Mouse (Mus musculus) embryonic facial prominence, embryonic 15.5 days (tissue): ENCODE results near the gene Crb1. TPM values are rescaled to one million over a fixed set of nuclear protein-coding genes. Genes with fewer than 3 reads are reported as not detected.
"Not testable (repeated sequence)": the region's sequence is repeated elsewhere in the genome, so short reads cannot be mapped to it uniquely, and the experiment has no call there.

Source experiments
- ATAC-seq: fragments of 200-750 bp; cut with Nextera tagmentation; 2 replicates; pipeline ENCODE4 v1.8.0; 2017; ENCODE audit warnings: low read depth, moderate TSS enrichment; ENCODE audit not compliant: insufficient number of reproducible peaks, low FRiP score, low TSS enrichment
- H3K27ac ChIP-seq: fragments of 300-500 bp; sonication (generic); replicated peaks from 2 replicates; pipeline ENCODE4 v1.5.1; 2015; ENCODE audit warnings: mild to moderate bottlenecking, inconsistent platforms
- H3K27me3 ChIP-seq: fragments of 300-500 bp; sonication (generic); 2 replicates; pipeline ENCODE4 v1.6.1; 2015; ENCODE audit warnings: inconsistent platforms
- H3K36me3 ChIP-seq: fragments of 300-500 bp; sonication (generic); 2 replicates; pipeline ENCODE4 v1.6.1; 2015; ENCODE audit warnings: mild to moderate bottlenecking, inconsistent platforms
- H3K4me1 ChIP-seq: fragments of 300-500 bp; sonication (generic); 2 replicates; pipeline ENCODE4 v1.6.1; 2015; ENCODE audit warnings: inconsistent platforms
- H3K4me2 ChIP-seq: fragments of 300-500 bp; sonication (generic); replicated peaks from 2 replicates; pipeline ENCODE4 v1.6.1; 2015; ENCODE audit warnings: mild to moderate bottlenecking, inconsistent platforms
- H3K4me3 ChIP-seq: fragments of 300-500 bp; sonication (generic); replicated peaks from 2 replicates; pipeline ENCODE4 v1.5.1; 2015; ENCODE audit warnings: mild to moderate bottlenecking, inconsistent platforms
- H3K9ac ChIP-seq: fragments of 300-500 bp; sonication (generic); 2 replicates; pipeline ENCODE4 v1.6.1; 2015; ENCODE audit warnings: inconsistent platforms
- H3K9me3 ChIP-seq: fragments of 300-500 bp; sonication (generic); replicated peaks from 2 replicates; pipeline ENCODE4 v1.6.1; 2016; ENCODE audit warnings: inconsistent platforms
- WGBS: fragments of 180-500 bp; shearing (Covaris S2); methylation state at CpG from one replicate; pipeline ENCODE4 v1.1.7; 2015; 5-methylcytosine and 5-hydroxymethylcytosine counted together
- polyA plus RNA-seq: library from polyadenylated mRNA; unstranded; fragments of >200 nt; fragmentation: Nextera tagmentation; extraction: Ambion mirVana; gene quantifications from 2 replicates; pipeline ENCODE4 v1.2.1, GENCODE M21; 2015

Gene Crb1
- polyA plus RNA-seq, result 0.20 TPM in 1 of 2 replicates, not detected in the other

DNA sequence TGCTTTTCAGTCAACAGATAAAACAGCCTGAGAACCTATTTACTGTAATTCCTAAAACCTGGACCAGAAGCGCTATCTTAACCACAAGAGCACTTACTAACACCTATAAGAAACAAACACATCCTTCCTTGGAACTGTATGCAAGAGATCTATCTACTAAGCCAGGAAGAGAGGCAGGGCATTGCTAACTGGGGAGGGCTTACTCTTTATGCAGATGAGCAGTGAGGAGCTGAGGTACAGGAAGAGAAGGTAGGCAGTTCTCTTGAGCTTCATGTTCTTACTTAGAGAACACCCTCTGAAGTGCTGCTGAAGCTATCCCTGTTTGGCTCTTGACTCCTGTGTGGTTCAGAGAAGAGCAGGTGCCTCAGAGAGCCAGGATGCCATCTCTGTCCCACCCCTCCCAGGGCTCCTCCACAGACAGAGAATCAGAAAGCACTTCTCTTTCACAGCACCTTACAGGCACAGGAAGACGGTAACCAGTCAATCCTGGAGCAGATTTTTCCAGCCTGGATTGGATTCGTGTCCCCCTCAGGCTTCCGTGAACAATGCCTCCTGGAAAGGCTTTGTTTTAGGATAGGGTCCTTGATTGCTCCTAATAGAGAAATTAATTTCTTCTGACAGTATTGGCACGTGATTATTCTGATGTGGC, at the start of gene Crb1:
Crb1 (minus strand) TSS at position 463 of the 649 bp plus-strand sequence.
- no peaks in the 10 kb centered on the region for H3K27me3 ChIP-seq
- no peaks in the 10 kb centered on the region for H3K36me3 ChIP-seq
- no peaks in the 10 kb centered on the region for H3K4me1 ChIP-seq
- ATAC-seq, result no peak
- no peaks in the 10 kb centered on the region for H3K9me3 ChIP-seq
- H3K9ac ChIP-seq, result no peak within 1 kb of the TSS
- WGBS, result 8% methylated on average over 5 of the region's 5 CpGs
- no peak within 1 kb of the TSS for H3K4me3 ChIP-seq
- H3K27ac ChIP-seq, result no peak within 1 kb of the TSS
- H3K4me2 ChIP-seq, result no peak within 1 kb of the TSS

DNA sequence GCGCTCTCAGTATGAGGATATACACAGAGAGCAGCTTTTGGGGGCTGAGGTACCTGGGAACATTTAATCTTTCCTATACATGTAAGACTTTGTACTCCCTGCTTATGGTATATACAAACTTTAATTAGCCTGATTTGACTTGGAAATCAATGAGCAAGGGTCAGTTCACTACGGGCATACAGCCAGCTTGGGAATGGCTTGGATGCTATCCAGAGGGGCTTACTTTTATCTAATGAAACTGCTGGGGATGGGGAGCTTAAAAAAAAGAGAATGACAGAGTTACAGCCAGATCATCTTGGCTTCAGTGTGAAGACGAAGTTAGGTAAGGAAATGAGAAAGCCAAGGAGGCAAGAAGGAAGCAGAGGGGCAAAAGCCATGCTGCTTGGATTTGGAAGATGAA, 48.1 kb upstream of the Crb1 start:
- Histone ChIP-seq H3K27me3 (no peaks in the 10 kb centered on the region), H3K27ac (no peak overlapping the region), H3K9me3 (no peaks in the 10 kb centered on the region), H3K4me1 (peaks cover 28% of the 10 kb centered on the region), H3K36me3 (peaks cover 9% of the 10 kb centered on the region), H3K4me2 (peak overlapping the region; percentile 29), H3K4me3 (peak overlapping the region; percentile 13), H3K9ac (no peak overlapping the region)
- WGBS, result 44% methylated on average over 3 of the region's 3 CpGs
- no peak for ATAC-seq

DNA sequence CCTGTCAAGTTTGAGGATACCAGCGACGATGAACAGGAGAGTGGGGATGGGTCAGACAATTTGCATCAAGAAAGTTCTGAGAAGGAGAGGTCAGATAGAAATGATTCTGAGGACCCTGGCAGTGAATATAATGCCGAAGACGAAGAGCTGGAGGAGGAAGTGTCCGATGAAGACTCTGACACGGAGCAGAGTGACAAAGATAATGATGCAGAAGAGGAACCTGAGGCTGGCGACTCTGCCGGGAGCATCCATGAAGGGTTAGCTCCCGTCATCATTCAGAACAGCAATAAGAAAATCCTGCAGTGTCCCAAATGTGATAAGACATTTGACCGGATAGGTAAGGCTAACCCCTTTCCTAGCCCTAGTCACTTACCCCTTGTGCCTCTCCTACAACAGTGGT, 47.0 kb upstream of the Crb1 start:
- WGBS, result 56% methylated on average over 10 of the region's 10 CpGs
- peak overlapping the region; percentile 62 for H3K4me2 ChIP-seq
- no peak overlapping the region for H3K27ac ChIP-seq
- H3K9me3 ChIP-seq, result no peaks in the 10 kb centered on the region
- H3K4me1 ChIP-seq, result peaks cover 28% of the 10 kb centered on the region
- H3K36me3 ChIP-seq, result 0 out of 2 replicates have a peak, but pooled peaks cover under 1% of the 10 kb centered on the region
- no peak for ATAC-seq
- no peak overlapping the region for H3K9ac ChIP-seq
- no peaks in the 10 kb centered on the region for H3K27me3 ChIP-seq
- peak overlapping the region; percentile 71 for H3K4me3 ChIP-seq

DNA sequence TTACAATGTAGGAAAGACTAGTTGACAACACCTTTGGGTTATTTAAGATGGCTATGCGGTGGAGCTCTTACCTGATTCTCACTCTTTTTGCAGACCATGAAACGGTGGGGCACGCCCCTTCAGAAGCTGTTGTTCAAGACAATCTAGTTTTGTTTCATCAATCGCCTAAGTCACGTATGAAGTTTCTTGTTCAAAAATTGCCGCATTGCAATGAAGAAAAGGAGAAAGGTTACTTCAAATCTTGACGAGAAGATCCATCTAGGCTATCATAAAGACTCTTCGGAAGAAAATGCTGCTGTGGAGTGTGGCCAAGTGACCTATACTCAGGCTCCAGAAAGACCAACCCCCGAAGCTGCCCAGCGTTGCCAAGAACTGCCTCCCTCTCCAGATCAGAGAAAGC, 46.0 kb upstream of the Crb1 start:
- Histone ChIP-seq H3K9ac (peak overlapping the region; percentile 73; the same call in 1 of the 2 replicates), H3K9me3 (no peaks in the 10 kb centered on the region), H3K27me3 (no peaks in the 10 kb centered on the region), H3K27ac (peak overlapping the region; percentile 88), H3K36me3 (no peaks in the 10 kb centered on the region), H3K4me1 (peaks cover 28% of the 10 kb centered on the region), H3K4me2 (peak overlapping the region; percentile 62), H3K4me3 (peak overlapping the region; percentile 71)
- 12% methylated on average over 10 of the region's 10 CpGs for WGBS
- no peak for ATAC-seq

GRCm38 (mm10) chr1:139421875-139422791, 45.2 kb upstream of the Crb1 start, which contains the start of gene Zbtb41:
Gene Zbtb41, plus strand, starts transcription at chr1:139422288.
- H3K9ac ChIP-seq, result peak within 1 kb of the TSS; percentile 73
- H3K4me1 ChIP-seq, result peaks cover 28% of the 10 kb centered on the region
- no peaks in the 10 kb centered on the region for H3K27me3 ChIP-seq
- no peaks in the 10 kb centered on the region for H3K36me3 ChIP-seq
- H3K9me3 ChIP-seq, result no peaks in the 10 kb centered on the region
- ATAC-seq, result peak; percentile 97
- under 1% methylated on average over 76 of the region's 88 CpGs for WGBS
- peak within 1 kb of the TSS; percentile 88 for H3K27ac ChIP-seq
- peak within 1 kb of the TSS; percentile 71 for H3K4me3 ChIP-seq
- H3K4me2 ChIP-seq, result peak within 1 kb of the TSS; percentile 62

DNA sequence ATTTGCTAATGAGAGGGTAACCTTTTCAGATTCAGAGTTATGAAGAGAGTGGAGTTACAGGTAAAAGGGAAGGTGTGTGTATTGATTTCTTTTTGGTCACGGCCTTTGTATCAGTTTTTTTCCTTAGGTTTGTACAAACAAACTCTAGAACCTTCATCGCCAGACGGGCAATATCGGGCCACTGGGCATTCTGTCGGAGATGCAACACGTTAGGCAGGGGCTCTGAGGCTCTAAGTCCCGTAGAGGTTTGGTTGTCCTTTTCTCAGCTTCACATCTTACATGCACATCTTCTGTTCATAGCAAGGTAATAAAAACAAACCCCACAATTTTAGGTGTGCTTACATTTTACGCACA, 44.6 kb upstream of the Crb1 start:
- Histone ChIP-seq H3K4me2 (peak overlapping the region; percentile 62), H3K9me3 (no peaks in the 10 kb centered on the region), H3K36me3 (no peaks in the 10 kb centered on the region), H3K4me1 (peaks cover 28% of the 10 kb centered on the region), H3K27ac (peak overlapping the region; percentile 88), H3K27me3 (no peaks in the 10 kb centered on the region), H3K9ac (peak overlapping the region; percentile 73), H3K4me3 (peak overlapping the region; percentile 71)
- no peak for ATAC-seq
- 5% methylated on average over 8 of the region's 8 CpGs for WGBS

GRCm38 (mm10) chr1:139413465-139413864, 36.6 kb upstream of the Crb1 start:
- no peak overlapping the region for H3K4me2 ChIP-seq
- no peaks in the 10 kb centered on the region for H3K9me3 ChIP-seq
- H3K4me1 ChIP-seq, result no peaks in the 10 kb centered on the region
- no peaks in the 10 kb centered on the region for H3K27me3 ChIP-seq
- H3K27ac ChIP-seq, result no peak overlapping the region
- ATAC-seq, result no peak
- no peak overlapping the region for H3K4me3 ChIP-seq
- H3K36me3 ChIP-seq, result no peaks in the 10 kb centered on the region
- WGBS, result 73% methylated on average over 3 of the region's 3 CpGs
- no peak overlapping the region for H3K9ac ChIP-seq

GRCm38 (mm10) chr1:139412365-139412764, 35.5 kb upstream of the Crb1 start:
- ATAC-seq, H3K36me3 ChIP-seq, H3K27ac ChIP-seq, H3K9me3 ChIP-seq, H3K4me2 ChIP-seq, H3K9ac ChIP-seq, H3K27me3 ChIP-seq, H3K4me1 ChIP-seq, H3K4me3 ChIP-seq: not testable (repeated sequence)
- 83% methylated on average over 2 of the region's 2 CpGs for WGBS

GRCm38 (mm10) chr1:139407701-139408100, 30.8 kb upstream of the Crb1 start:
- no peaks in the 10 kb centered on the region for H3K9me3 ChIP-seq
- no peaks in the 10 kb centered on the region for H3K36me3 ChIP-seq
- H3K4me1 ChIP-seq, result no peaks in the 10 kb centered on the region
- H3K4me2 ChIP-seq, result no peak overlapping the region
- no peak overlapping the region for H3K9ac ChIP-seq
- no peaks in the 10 kb centered on the region for H3K27me3 ChIP-seq
- 54% methylated on average over 5 of the region's 5 CpGs for WGBS
- ATAC-seq, result no peak
- no peak overlapping the region for H3K27ac ChIP-seq
- H3K4me3 ChIP-seq, result no peak overlapping the region

- no peaks in the 10 kb centered on the region for H3K4me1 ChIP-seq
- ATAC-seq, result no peak
- H3K9me3 ChIP-seq, result no peaks in the 10 kb centered on the region
- no peak overlapping the region for H3K4me2 ChIP-seq
- no peak overlapping the region for H3K4me3 ChIP-seq
- no peak overlapping the region for H3K27ac ChIP-seq
- H3K27me3 ChIP-seq, result no peaks in the 10 kb centered on the region
- H3K36me3 ChIP-seq, result no peaks in the 10 kb centered on the region
- no peak overlapping the region for H3K9ac ChIP-seq
These were observed 28.9 kb upstream of the Crb1 start for GRCm38 (mm10) chr1:139405766-139406165.

GRCm38 (mm10) chr1:139396589-139396988, 19.7 kb upstream of the Crb1 start:
- Histone ChIP-seq H3K4me1 (no peaks in the 10 kb centered on the region), H3K27ac (no peak overlapping the region), H3K9me3 (no peaks in the 10 kb centered on the region), H3K9ac (no peak overlapping the region), H3K4me3 (no peak overlapping the region), H3K36me3 (no peaks in the 10 kb centered on the region), H3K27me3 (no peaks in the 10 kb centered on the region), H3K4me2 (no peak overlapping the region)
- WGBS, result 63% methylated on average over 1 of the region's 1 CpGs
- no peak for ATAC-seq
